Mouse (Mus musculus): ENCODE data around the gene Scnn1g. TPM values are rescaled to one million over a fixed set of nuclear protein-coding genes. Genes with fewer than 3 reads are reported as not detected.
A peak's percentile ranks its signal among the peaks of the same experiment; 100 is the strongest.

Scnn1g gene
- total RNA-seq, 4 experiments from 2014 or later, result 0.10 TPM; not detected in 3

GRCm38 (mm10) chr7:121778980-121779379 is 44.7 kb downstream of the Scnn1g start:
- no peak for DNase-seq

GRCm38 (mm10) chr7:121779409-121779808 is 45.1 kb downstream of the Scnn1g start:
- no peak for DNase-seq

- DNase-seq, result no peak
These were observed 48.1 kb downstream of the Scnn1g start for GRCm38 (mm10) chr7:121782188-121782909.

- no peak for DNase-seq
These were observed 51.5 kb downstream of the Scnn1g start for GRCm38 (mm10) chr7:121785651-121786228.

- no peak for DNase-seq
These were observed 63.5 kb downstream of the Scnn1g start for GRCm38 (mm10) chr7:121797781-121798180.

GRCm38 (mm10) chr7:121802471-121802870 is 68.2 kb downstream of the Scnn1g start:
- peak; percentile 1 for DNase-seq

GRCm38 (mm10) chr7:121803011-121803410 is 68.7 kb downstream of the Scnn1g start:
- DNase-seq, result no peak

GRCm38 (mm10) chr7:121805811-121806496 is 71.7 kb downstream of the Scnn1g start:
- no peak for DNase-seq

GRCm38 (mm10) chr7:121807726-121808580 is 73.7 kb downstream of the Scnn1g start:
- no peak for DNase-seq

Other genes starting within 250 kb of the Scnn1g start
- 10 to 100 TPM; 14.1 to 18.5 (median 16.1) TPM for gene Usp31, start 27.2 kb upstream of the Scnn1g start, total RNA-seq (2022)
- gene Scnn1b, start 130.6 kb downstream of the Scnn1g start, total RNA-seq (2022), result under 1 TPM; 0.11 to 0.44 (median 0.13) TPM
- 10 to 100 TPM; 31.8 to 48.8 (median 40.1) TPM for gene Cog7, start 247.2 kb downstream of the Scnn1g start, total RNA-seq (2022)